Mouse (Mus musculus) liver, embryonic 11.5 days (tissue): Measurements from ENCODE around the gene Igfals. TPM values are rescaled to one million over a fixed set of nuclear protein-coding genes. Genes with fewer than 3 reads are reported as not detected.

Source experiments
- ATAC-seq: fragments of 200-750 bp; cut with Nextera tagmentation; replicated peaks from 2 replicates; pipeline ENCODE4 v1.8.0; 2017; ENCODE audit warnings: moderate number of reproducible peaks, mild to moderate bottlenecking, moderate TSS enrichment, moderate library complexity; ENCODE audit not compliant: low FRiP score
- DNase-seq: peaks from one replicate; pipeline ENCODE4 v3.0.0-alpha.2; 2017; ENCODE audit warnings: low spot score
- H3K27ac ChIP-seq: fragments of 300-500 bp; sonication (generic); 2 replicates; pipeline ENCODE4 v1.5.1; 2014; ENCODE audit warnings: mild to moderate bottlenecking, low read depth, low read length, control low read depth
- H3K27me3 ChIP-seq: fragments of 300-500 bp; sonication (generic); replicated peaks from 2 replicates; pipeline ENCODE4 v1.6.1; 2014; ENCODE audit warnings: low read length, mixed read lengths; ENCODE audit not compliant: control insufficient read depth, insufficient read depth
- H3K36me3 ChIP-seq: fragments of 300-500 bp; sonication (generic); 2 replicates; pipeline ENCODE4 v1.6.1; 2014; ENCODE audit warnings: mild to moderate bottlenecking, low read length, moderate library complexity, mixed read lengths; ENCODE audit not compliant: control insufficient read depth, insufficient read depth
- H3K4me1 ChIP-seq: fragments of 300-500 bp; sonication (generic); replicated peaks from 2 replicates; pipeline ENCODE4 v1.6.1; 2014; ENCODE audit warnings: low read length, mixed read lengths; ENCODE audit not compliant: control insufficient read depth, insufficient read depth
- H3K4me2 ChIP-seq: fragments of 300-500 bp; sonication (generic); 2 replicates; pipeline ENCODE4 v1.6.1; 2014; ENCODE audit warnings: mild to moderate bottlenecking, control low read depth, moderate library complexity
- H3K4me3 ChIP-seq: fragments of 300-500 bp; sonication (generic); 2 replicates; pipeline ENCODE4 v1.5.1; 2014; ENCODE audit warnings: low read depth, low read length, control low read depth
- H3K9ac ChIP-seq: fragments of 300-500 bp; sonication (generic); 2 replicates; pipeline ENCODE4 v1.6.1; 2014; ENCODE audit warnings: low read depth, low read length, control low read depth
- H3K9me3 ChIP-seq: fragments of 300-500 bp; sonication (generic); 2 replicates; pipeline ENCODE4 v1.6.1; 2016; ENCODE audit warnings: low read length, inconsistent platforms, mixed read lengths; ENCODE audit not compliant: control insufficient read depth
- WGBS: fragments of 180-500 bp; shearing (Covaris S2); extraction: QIAGEN DNeasy Blood & Tissue Kit; methylation state at CpG from one replicate; pipeline ENCODE4 v1.1.7; 2014; 5-methylcytosine and 5-hydroxymethylcytosine counted together
- polyA plus RNA-seq: library from polyadenylated mRNA; unstranded; fragments of >200 nt; fragmentation: Nextera tagmentation; extraction: Ambion mirVana; gene quantifications from 2 replicates; pipeline ENCODE4 v1.2.1, GENCODE M21; 2014

Igfals gene
- polyA plus RNA-seq, 1 experiment from 2014 or later, result 4.3 TPM

DNA sequence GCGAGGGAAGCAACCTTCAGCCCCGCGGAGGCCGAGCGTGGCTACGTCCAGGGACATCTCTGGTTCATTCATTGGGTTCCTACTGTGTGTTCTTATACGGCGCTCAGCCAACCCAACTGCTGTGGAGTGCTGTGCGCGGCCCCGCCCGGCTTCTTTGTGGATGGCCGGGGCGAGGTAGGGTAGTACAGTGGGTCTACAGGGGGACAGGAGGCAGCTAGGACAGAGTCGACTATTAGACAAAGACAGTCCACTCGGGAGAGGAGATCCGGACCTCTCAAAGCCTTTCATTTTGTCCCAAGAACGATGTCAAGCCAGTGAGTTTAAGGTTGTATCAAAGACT is 21.1 kb downstream of the Igfals start:
- peak; percentile 11 for ATAC-seq
- Histone ChIP-seq H3K36me3 (peaks cover 36% of the 10 kb centered on the region; the same call in 1 of the 2 replicates), H3K9ac (peak overlapping the region; percentile 80), H3K4me1 (peaks cover 18% of the 10 kb centered on the region), H3K4me2 (peak overlapping the region; percentile 96), H3K27ac (peak overlapping the region; percentile 60), H3K27me3 (no peaks in the 10 kb centered on the region), H3K9me3 (no peaks in the 10 kb centered on the region), H3K4me3 (peak overlapping the region; percentile 76)
- WGBS, result under 1% methylated on average over 18 of the region's 18 CpGs
- DNase-seq, result no peak

GRCm38 (mm10) chr17:24887291-24888080 is 21.7 kb downstream of the Igfals start:
- H3K4me2 ChIP-seq, result peak overlapping the region; percentile 96
- H3K9ac ChIP-seq, result peak overlapping the region; percentile 80
- peaks cover 18% of the 10 kb centered on the region for H3K4me1 ChIP-seq
- no peaks in the 10 kb centered on the region for H3K27me3 ChIP-seq
- peak overlapping the region; percentile 76 for H3K4me3 ChIP-seq
- WGBS, result 60% methylated on average over 18 of the region's 18 CpGs
- no peak for DNase-seq
- peaks cover 42% of the 10 kb centered on the region for H3K36me3 ChIP-seq
- H3K9me3 ChIP-seq, result no peaks in the 10 kb centered on the region
- no peak for ATAC-seq
- H3K27ac ChIP-seq, result peak overlapping the region; percentile 60; the same call in 1 of the 2 replicates

GRCm38 (mm10) chr17:24888862-24889261 is 23.1 kb downstream of the Igfals start:
- ATAC-seq, result no peak
- Histone ChIP-seq H3K27me3 (no peaks in the 10 kb centered on the region), H3K27ac (no peak overlapping the region), H3K9ac (no peak overlapping the region), H3K4me1 (peaks cover 23% of the 10 kb centered on the region), H3K4me2 (peak overlapping the region; percentile 96; the same call in 1 of the 2 replicates), H3K36me3 (peaks cover 39% of the 10 kb centered on the region), H3K4me3 (peak overlapping the region; percentile 17; the same call in 1 of the 2 replicates), H3K9me3 (no peaks in the 10 kb centered on the region)
- DNase-seq, result no peak
- 83% methylated on average over 3 of the region's 3 CpGs for WGBS

DNA sequence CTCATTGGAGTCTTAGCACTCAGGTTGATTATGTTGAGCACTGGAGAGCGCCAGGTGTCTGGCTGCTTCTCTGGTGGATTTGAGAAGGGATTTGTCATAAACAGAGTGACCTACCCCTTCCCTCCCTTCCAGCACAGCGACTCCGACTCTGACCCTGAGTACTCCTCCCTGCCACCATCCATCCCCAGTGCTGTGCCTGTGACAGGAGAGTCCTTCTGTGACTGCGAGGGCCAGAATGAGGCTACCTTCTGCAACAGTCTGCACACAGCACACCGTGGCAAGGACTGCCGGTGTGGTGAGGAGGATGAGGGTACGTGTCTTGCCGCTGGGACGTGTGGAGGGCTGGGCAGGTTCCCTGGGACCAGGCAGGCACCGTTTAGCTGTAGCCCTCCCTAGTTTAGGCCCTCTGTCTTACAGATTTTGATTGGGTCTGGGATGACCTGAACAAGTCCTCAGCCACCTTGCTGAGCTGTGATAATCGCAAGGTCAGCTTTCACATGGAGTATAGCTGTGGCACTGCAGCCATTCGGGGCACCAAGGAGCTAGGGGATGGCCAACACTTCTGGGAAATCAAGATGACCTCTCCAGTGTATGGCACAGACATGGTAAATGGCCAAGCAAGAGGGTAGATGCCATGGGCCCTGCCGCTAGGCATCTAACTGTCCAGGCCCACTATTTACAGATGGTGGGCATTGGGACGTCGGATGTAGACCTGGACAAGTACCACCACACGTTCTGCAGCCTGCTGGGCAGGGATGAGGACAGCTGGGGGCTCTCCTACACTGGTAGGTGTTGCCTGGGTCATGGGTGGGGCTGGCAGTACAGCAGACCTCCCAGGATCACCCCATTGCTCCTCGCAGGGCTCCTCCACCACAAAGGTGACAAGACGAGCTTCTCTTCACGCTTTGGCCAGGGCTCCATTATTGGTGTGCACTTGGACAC is 24.6 kb downstream of the Igfals start:
- 84% methylated on average over 19 of the region's 19 CpGs for WGBS
- H3K9me3 ChIP-seq, result no peaks in the 10 kb centered on the region
- no peak for ATAC-seq
- H3K4me3 ChIP-seq, result no peak overlapping the region; the same call in 1 of the 2 replicates
- H3K4me1 ChIP-seq, result peaks cover 20% of the 10 kb centered on the region
- no peak overlapping the region; the same call in 1 of the 2 replicates for H3K27ac ChIP-seq
- H3K36me3 ChIP-seq, result peaks cover 32% of the 10 kb centered on the region
- no peak for DNase-seq
- H3K27me3 ChIP-seq, result no peaks in the 10 kb centered on the region
- no peak overlapping the region for H3K4me2 ChIP-seq
- H3K9ac ChIP-seq, result no peak overlapping the region; the same call in 1 of the 2 replicates

GRCm38 (mm10) chr17:24891321-24891720 is 25.5 kb downstream of the Igfals start:
- 84% methylated on average over 13 of the region's 13 CpGs for WGBS
- Histone ChIP-seq H3K27me3 (no peaks in the 10 kb centered on the region), H3K9me3 (no peaks in the 10 kb centered on the region), H3K36me3 (peaks cover 32% of the 10 kb centered on the region), H3K27ac (no peak overlapping the region), H3K4me1 (peaks cover 23% of the 10 kb centered on the region), H3K9ac (no peak overlapping the region), H3K4me3 (no peak overlapping the region), H3K4me2 (no peak overlapping the region)
- DNase-seq, result no peak
- no peak for ATAC-seq

DNA sequence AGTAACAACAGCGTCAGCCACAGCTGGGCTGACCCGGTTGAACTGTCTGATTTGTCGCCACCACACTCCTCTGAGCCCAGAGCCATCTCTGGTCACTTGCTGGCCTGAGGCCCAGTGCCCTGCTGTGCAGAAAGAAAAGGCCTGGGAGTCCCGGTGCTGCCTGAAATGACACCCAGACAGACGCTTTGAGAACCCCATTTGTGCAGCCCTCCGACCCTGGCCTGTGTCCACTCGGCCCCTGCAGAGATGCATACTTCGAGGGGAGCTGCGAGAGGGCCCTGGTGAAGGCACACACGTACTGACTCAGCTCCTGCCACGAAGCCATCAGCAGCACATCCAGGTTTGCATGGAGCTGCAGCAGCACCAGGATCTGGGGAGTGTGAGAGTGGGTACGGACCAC is 27.0 kb downstream of the Igfals start:
- H3K4me1 ChIP-seq, result peaks cover 28% of the 10 kb centered on the region
- H3K4me3 ChIP-seq, result no peak overlapping the region
- peaks cover 42% of the 10 kb centered on the region for H3K36me3 ChIP-seq

DNA sequence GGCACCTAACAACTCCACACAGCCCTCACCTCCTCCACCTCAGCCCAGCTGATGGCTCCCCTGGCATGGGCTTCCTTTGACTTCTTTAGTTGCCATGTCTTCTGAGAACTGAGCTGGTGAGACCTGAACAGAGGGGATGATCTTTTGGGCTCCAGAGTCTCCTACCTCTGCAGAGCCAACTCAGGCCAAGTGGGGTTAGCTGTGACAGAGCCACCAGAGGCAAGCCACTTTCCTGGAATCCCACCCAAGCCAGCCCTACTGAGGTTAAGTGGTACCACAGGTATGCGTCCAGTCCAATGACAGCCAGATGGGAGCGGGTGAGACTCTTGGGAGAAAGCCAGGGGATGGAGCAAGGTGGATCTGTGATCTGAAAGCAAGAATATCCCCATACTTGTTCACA is 27.5 kb downstream of the Igfals start:
- Histone ChIP-seq H3K4me1 (peaks cover 28% of the 10 kb centered on the region), H3K9ac (peak overlapping the region; percentile 12; the same call in 1 of the 2 replicates), H3K4me3 (peak overlapping the region; percentile 91), H3K27me3 (no peaks in the 10 kb centered on the region), H3K27ac (no peak overlapping the region), H3K9me3 (no peaks in the 10 kb centered on the region), H3K36me3 (peaks cover 44% of the 10 kb centered on the region), H3K4me2 (peak overlapping the region; percentile 99; the same call in 1 of the 2 replicates)
- WGBS, result 88% methylated on average over 2 of the region's 2 CpGs
- ATAC-seq (no peak), DNase-seq (no peak)

More for the DNA sequence above, 27.0 kb downstream of the Igfals start:
- no peaks in the 10 kb centered on the region for H3K9me3 ChIP-seq
- WGBS, result 88% methylated on average over 12 of the region's 12 CpGs
- ATAC-seq, result no peak
- no peak overlapping the region for H3K27ac ChIP-seq
- H3K27me3 ChIP-seq, result no peaks in the 10 kb centered on the region
- no peak overlapping the region for H3K9ac ChIP-seq
- DNase-seq, result no peak
- H3K4me2 ChIP-seq, result no peak overlapping the region

GRCm38 (mm10) chr17:24894061-24894994 is 28.5 kb downstream of the Igfals start:
- 9% methylated on average over 31 of the region's 31 CpGs for WGBS
- Histone ChIP-seq H3K4me3 (peak overlapping the region; percentile 91), H3K4me2 (peak overlapping the region; percentile 99), H3K9me3 (no peaks in the 10 kb centered on the region), H3K27me3 (no peaks in the 10 kb centered on the region), H3K4me1 (peaks cover 28% of the 10 kb centered on the region), H3K36me3 (peaks cover 52% of the 10 kb centered on the region), H3K9ac (peak overlapping the region; percentile 97), H3K27ac (peak overlapping the region; percentile 87; the same call in 1 of the 2 replicates)
- ATAC-seq (peak; percentile 24), DNase-seq (no peak)
